Mouse (Mus musculus): ENCODE measurements around the gene Gm11238. TPM values are rescaled to one million over a fixed set of nuclear protein-coding genes. Genes with fewer than 3 reads are reported as not detected.
"Not testable (repeated sequence)": the region's sequence is repeated elsewhere in the genome, so short reads cannot be mapped to it uniquely, and the experiment has no call there.

Gene Gm11238
- total RNA-seq (2014; fragmentation: Nextera tagmentation) (not detected in 2 replicates), total RNA-seq (2017) (not detected in 2 replicates), polyA plus RNA-seq (2012) (not detected in 2 replicates)

DNA sequence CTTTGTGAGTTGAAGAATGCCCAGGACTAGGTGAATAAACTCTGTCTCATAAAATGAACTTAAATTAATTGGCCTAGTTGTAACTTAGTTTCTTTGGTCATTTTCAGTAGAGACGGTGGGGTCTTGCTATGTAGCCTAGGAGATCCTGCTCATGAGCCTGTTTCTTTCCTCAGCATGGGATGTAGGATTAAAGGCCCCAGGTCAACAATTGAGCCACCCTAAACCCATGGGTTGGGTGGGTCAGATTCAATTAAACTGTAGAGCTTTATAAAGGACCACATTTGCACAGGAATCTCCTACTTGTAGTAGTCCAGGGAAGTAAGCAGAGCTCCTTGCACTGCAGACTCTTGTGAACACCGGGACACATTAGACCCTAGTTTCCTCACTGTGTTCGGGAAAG, at the start of gene Gm11238:
Gm11238 (plus strand) TSS at position 301 of the 400 bp plus-strand sequence.
- not testable (repeated sequence) for ATAC-seq (ENCODE audit: extremely low read depth, insufficient number of reproducible peaks, low FRiP score, poor library complexity, severe bottlenecking)

DNA sequence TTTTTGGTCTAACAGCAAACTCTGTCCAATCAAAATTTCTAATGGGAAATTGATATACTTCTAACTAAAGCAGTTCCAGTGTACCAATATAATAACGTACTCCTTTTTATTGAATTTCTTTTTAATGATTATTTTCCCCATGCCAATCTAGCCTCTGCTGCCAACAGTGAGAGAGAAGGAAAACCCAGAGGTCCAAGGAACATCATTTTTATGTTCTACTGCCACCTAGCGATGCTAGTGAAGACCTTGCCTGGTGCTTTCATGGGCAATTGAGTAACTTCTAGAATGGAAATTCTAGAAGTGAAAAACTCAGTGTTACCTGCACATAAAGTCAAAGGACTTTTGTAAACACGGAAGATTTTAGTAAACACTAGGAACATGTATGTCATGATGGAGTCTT, 8.4 kb upstream of the Gm11238 start:
- TF ChIP-seq POLR2AphosphoS5 (IDR thresholded peaks at IDR 0.05; ENCODE audit: insufficient replicate concordance, low read depth, low read length): no peak
- no peak for TF ChIP-seq GATA1 (IDR thresholded peaks at IDR 0.05; ENCODE audit: borderline replicate concordance, low read length)
- no peak for TF ChIP-seq TAL1 (conservative IDR thresholded peaks at IDR 0.05; ENCODE audit: low read depth, low read length)
- no peak for TF ChIP-seq GATA2 (IDR thresholded peaks at IDR 0.05; ENCODE audit: borderline replicate concordance, low read depth, low read length)
- TF ChIP-seq CTCF (IDR thresholded peaks at IDR 0.05; ENCODE audit: low read depth, low read length): no peak
- H3K4me3 ChIP-seq (ENCODE audit: low read depth, low read length): no peak overlapping the region
- no peaks in the 10 kb centered on the region for H3K27me3 ChIP-seq (ENCODE audit: insufficient read depth, low read length)
- no peaks in the 10 kb centered on the region for H3K36me3 ChIP-seq (replicated peaks)
- no peak for DNase-seq (ENCODE audit: low spot score)
- no peak for ATAC-seq (ENCODE audit: extremely low read depth, insufficient number of reproducible peaks, low FRiP score, poor library complexity, severe bottlenecking)
- no peaks in the 10 kb centered on the region for H3K4me1 ChIP-seq (ENCODE audit: insufficient read depth, low read depth, low read length)
- peaks cover 9% of the 10 kb centered on the region; the same call in 1 of the 2 replicates for H3K9me3 ChIP-seq (replicated peaks)

More for the DNA sequence above, at the start of gene Gm11238:
- H3K27me3 ChIP-seq (ENCODE audit: insufficient read depth, low read length); DNase-seq (ENCODE audit: low spot score); H3K4me1 ChIP-seq (ENCODE audit: insufficient read depth, low read depth, low read length); H3K9me3 ChIP-seq (replicated peaks); H3K36me3 ChIP-seq (replicated peaks); H3K4me3 ChIP-seq (ENCODE audit: low read depth, low read length): not testable (repeated sequence)

DNA sequence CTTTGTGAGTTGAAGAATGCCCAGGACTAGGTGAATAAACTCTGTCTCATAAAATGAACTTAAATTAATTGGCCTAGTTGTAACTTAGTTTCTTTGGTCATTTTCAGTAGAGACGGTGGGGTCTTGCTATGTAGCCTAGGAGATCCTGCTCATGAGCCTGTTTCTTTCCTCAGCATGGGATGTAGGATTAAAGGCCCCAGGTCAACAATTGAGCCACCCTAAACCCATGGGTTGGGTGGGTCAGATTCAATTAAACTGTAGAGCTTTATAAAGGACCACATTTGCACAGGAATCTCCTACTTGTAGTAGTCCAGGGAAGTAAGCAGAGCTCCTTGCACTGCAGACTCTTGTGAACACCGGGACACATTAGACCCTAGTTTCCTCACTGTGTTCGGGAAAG, 15.0 kb downstream of the Gm11238 start, which contains the start of gene Gm11237:
Gm11237 (plus strand) TSS at position 301 of the 400 bp plus-strand sequence.
- H3K36me3 ChIP-seq (replicated peaks); H3K4me1 ChIP-seq (ENCODE audit: insufficient read depth, low read depth, low read length); DNase-seq (ENCODE audit: low spot score); H3K9me3 ChIP-seq (replicated peaks); H3K4me3 ChIP-seq (ENCODE audit: low read depth, low read length); H3K27me3 ChIP-seq (ENCODE audit: insufficient read depth, low read length); ATAC-seq (ENCODE audit: extremely low read depth, insufficient number of reproducible peaks, low FRiP score, poor library complexity, severe bottlenecking): not testable (repeated sequence)

DNA sequence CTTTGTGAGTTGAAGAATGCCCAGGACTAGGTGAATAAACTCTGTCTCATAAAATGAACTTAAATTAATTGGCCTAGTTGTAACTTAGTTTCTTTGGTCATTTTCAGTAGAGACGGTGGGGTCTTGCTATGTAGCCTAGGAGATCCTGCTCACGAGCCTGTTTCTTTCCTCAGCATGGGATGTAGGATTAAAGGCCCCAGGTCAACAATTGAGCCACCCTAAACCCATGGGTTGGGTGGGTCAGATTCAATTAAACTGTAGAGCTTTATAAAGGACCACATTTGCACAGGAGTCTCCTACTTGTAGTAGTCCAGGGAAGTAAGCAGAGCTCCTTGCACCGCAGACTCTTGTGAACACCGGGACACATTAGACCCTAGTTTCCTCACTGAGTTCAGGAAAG, 30.1 kb downstream of the Gm11238 start, which contains the start of gene Gm11236:
Gm11236 (plus strand) TSS at position 301 of the 400 bp plus-strand sequence.
- H3K36me3 ChIP-seq (replicated peaks); H3K27me3 ChIP-seq (ENCODE audit: insufficient read depth, low read length); DNase-seq (ENCODE audit: low spot score); H3K9me3 ChIP-seq (replicated peaks); H3K4me3 ChIP-seq (ENCODE audit: low read depth, low read length); H3K4me1 ChIP-seq (ENCODE audit: insufficient read depth, low read depth, low read length); ATAC-seq (ENCODE audit: extremely low read depth, insufficient number of reproducible peaks, low FRiP score, poor library complexity, severe bottlenecking): not testable (repeated sequence)

DNA sequence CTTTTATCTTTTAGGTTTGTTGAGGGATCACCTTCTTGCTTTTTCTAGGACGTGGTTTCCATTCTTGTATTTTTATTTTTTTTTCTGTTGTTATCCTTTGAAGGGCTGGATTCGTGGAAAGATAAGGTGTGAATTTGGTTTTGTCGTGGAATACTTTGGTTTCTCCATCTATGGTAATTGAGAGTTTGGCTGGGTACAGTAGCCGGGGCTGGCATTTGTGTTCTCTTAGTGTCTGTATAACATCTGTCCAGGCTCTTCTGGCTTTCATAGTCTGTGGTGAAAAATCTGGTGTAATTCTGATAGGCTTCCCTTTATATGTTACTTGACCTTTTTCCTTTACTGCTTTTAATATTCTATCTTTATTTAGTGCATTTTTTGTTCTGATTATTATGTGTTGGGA, 54.2 kb downstream of the Gm11238 start:
- not testable (repeated sequence) for H3K9me3 ChIP-seq (replicated peaks); H3K4me3 ChIP-seq (ENCODE audit: low read depth, low read length); ATAC-seq (ENCODE audit: extremely low read depth, insufficient number of reproducible peaks, low FRiP score, poor library complexity, severe bottlenecking); H3K27me3 ChIP-seq (ENCODE audit: insufficient read depth, low read length); DNase-seq (ENCODE audit: low spot score); H3K36me3 ChIP-seq (replicated peaks); H3K4me1 ChIP-seq (ENCODE audit: insufficient read depth, low read depth, low read length)

DNA sequence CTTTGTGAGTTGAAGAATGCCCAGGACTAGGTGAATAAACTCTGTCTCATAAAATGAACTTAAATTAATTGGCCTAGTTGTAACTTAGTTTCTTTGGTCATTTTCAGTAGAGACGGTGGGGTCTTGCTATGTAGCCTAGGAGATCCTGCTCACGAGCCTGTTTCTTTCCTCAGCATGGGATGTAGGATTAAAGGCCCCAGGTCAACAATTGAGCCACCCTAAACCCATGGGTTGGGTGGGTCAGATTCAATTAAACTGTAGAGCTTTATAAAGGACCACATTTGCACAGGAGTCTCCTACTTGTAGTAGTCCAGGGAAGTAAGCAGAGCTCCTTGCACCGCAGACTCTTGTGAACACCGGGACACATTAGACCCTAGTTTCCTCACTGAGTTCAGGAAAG, 60.4 kb downstream of the Gm11238 start, which contains the start of gene Gm11239:
Gm11239 (plus strand) TSS at position 301 of the 400 bp plus-strand sequence.
- ATAC-seq (ENCODE audit: extremely low read depth, insufficient number of reproducible peaks, low FRiP score, poor library complexity, severe bottlenecking); H3K9me3 ChIP-seq (replicated peaks); H3K4me1 ChIP-seq (ENCODE audit: insufficient read depth, low read depth, low read length): not testable (repeated sequence)

DNA sequence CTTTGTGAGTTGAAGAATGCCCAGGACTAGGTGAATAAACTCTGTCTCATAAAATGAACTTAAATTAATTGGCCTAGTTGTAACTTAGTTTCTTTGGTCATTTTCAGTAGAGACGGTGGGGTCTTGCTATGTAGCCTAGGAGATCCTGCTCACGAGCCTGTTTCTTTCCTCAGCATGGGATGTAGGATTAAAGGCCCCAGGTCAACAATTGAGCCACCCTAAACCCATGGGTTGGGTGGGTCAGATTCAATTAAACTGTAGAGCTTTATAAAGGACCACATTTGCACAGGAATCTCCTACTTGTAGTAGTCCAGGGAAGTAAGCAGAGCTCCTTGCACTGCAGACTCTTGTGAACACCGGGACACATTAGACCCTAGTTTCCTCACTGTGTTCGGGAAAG, 75.5 kb downstream of the Gm11238 start, which contains the start of gene Gm428:
Gm428 (plus strand) TSS at position 301 of the 400 bp plus-strand sequence.
- not testable (repeated sequence) for DNase-seq (ENCODE audit: low spot score); H3K36me3 ChIP-seq (replicated peaks); H3K9me3 ChIP-seq (replicated peaks); H3K27me3 ChIP-seq (ENCODE audit: insufficient read depth, low read length); H3K4me3 ChIP-seq (ENCODE audit: low read depth, low read length); ATAC-seq (ENCODE audit: extremely low read depth, insufficient number of reproducible peaks, low FRiP score, poor library complexity, severe bottlenecking); H3K4me1 ChIP-seq (ENCODE audit: insufficient read depth, low read depth, low read length)

More for the DNA sequence above, 60.4 kb downstream of the Gm11238 start, which contains the start of gene Gm11239:
- H3K4me3 ChIP-seq (ENCODE audit: low read depth, low read length); H3K27me3 ChIP-seq (ENCODE audit: insufficient read depth, low read length); H3K36me3 ChIP-seq (replicated peaks); DNase-seq (ENCODE audit: low spot score): not testable (repeated sequence)

Other genes starting within 250 kb of the Gm11238 start
- gene Gm11487, start 202.8 kb upstream of the Gm11238 start, total RNA-seq (2014; fragmentation: Nextera tagmentation): not detected in 2 replicates
- not detected in 2 replicates for gene Gm11487, start 202.8 kb upstream of the Gm11238 start, total RNA-seq (2017)
- gene Gm11487, start 202.8 kb upstream of the Gm11238 start, polyA plus RNA-seq (2012): not detected in 2 replicates
- not detected in 2 replicates for gene Gm11237, start 15.1 kb downstream of the Gm11238 start, total RNA-seq (2014; fragmentation: Nextera tagmentation)
- gene Gm11237, start 15.1 kb downstream of the Gm11238 start, total RNA-seq (2017): not detected in 2 replicates
- not detected in 2 replicates for gene Gm11237, start 15.1 kb downstream of the Gm11238 start, polyA plus RNA-seq (2012)
- gene Gm11236, start 30.2 kb downstream of the Gm11238 start, total RNA-seq (2014; fragmentation: Nextera tagmentation): not detected in 2 replicates
- not detected in 2 replicates for gene Gm11236, start 30.2 kb downstream of the Gm11238 start, total RNA-seq (2017)
- not detected in 2 replicates for gene Gm11236, start 30.2 kb downstream of the Gm11238 start, polyA plus RNA-seq (2012)
- gene Gm11239, start 60.5 kb downstream of the Gm11238 start, total RNA-seq (2014; fragmentation: Nextera tagmentation): not detected in 2 replicates
- 0.27 TPM in 1 of 2 replicates, not detected in the other for gene Gm11239, start 60.5 kb downstream of the Gm11238 start, total RNA-seq (2017)
- not detected in 2 replicates for gene Gm11239, start 60.5 kb downstream of the Gm11238 start, polyA plus RNA-seq (2012)
- not detected in 2 replicates for gene Gm428, start 75.6 kb downstream of the Gm11238 start, total RNA-seq (2014; fragmentation: Nextera tagmentation)
- gene Gm428, start 75.6 kb downstream of the Gm11238 start, total RNA-seq (2017): 0.27 and 0.41 TPM in 2 replicates
- gene Gm428, start 75.6 kb downstream of the Gm11238 start, polyA plus RNA-seq (2012): not detected in 2 replicates
- not detected in 2 replicates for gene Rasef, start 183.1 kb downstream of the Gm11238 start, total RNA-seq (2014; fragmentation: Nextera tagmentation)
- 0.05 TPM in 1 of 2 replicates, not detected in the other for gene Rasef, start 183.1 kb downstream of the Gm11238 start, total RNA-seq (2017)
- gene Rasef, start 183.1 kb downstream of the Gm11238 start, polyA plus RNA-seq (2012): not detected in 2 replicates

Data from G1E (cell line).